Mouse (Mus musculus) B cell, adult 2 months (primary cell): Measurements from ENCODE around the gene Fermt2.

Experiments used
- DNase-seq, 2 experiments: peaks; one replicate each; pipeline ENCODE4 v3.0.0; 2022

Fermt2 gene

GRCm38 (mm10) chr14:45462875-45463475 is 66.9 kb downstream of the Fermt2 start:
- DNase-seq: no peak

GRCm38 (mm10) chr14:45462374-45462773 is 67.5 kb downstream of the Fermt2 start:
- DNase-seq: no peak

- DNase-seq: no peak
These were observed 68.0 kb downstream of the Fermt2 start for GRCm38 (mm10) chr14:45461945-45462344.

GRCm38 (mm10) chr14:45460491-45460890 is 69.4 kb downstream of the Fermt2 start:
- DNase-seq: no peak

GRCm38 (mm10) chr14:45459877-45460276 is 70.0 kb downstream of the Fermt2 start:
- no peak for DNase-seq

- no peak for DNase-seq
These were observed 72.9 kb downstream of the Fermt2 start for GRCm38 (mm10) chr14:45457003-45457402.

GRCm38 (mm10) chr14:45456502-45456846 is 73.4 kb downstream of the Fermt2 start:
- DNase-seq: no peak

- no peak for DNase-seq
These were observed 74.0 kb downstream of the Fermt2 start for GRCm38 (mm10) chr14:45455651-45456501.

GRCm38 (mm10) chr14:45453538-45454233 is 76.2 kb downstream of the Fermt2 start:
- no peak for DNase-seq

- DNase-seq: no peak
These were observed 76.9 kb downstream of the Fermt2 start for GRCm38 (mm10) chr14:45452861-45453512.

GRCm38 (mm10) chr14:45452148-45452547 is 77.8 kb downstream of the Fermt2 start:
- no peak for DNase-seq

- DNase-seq: no peak
These were observed 78.8 kb downstream of the Fermt2 start for GRCm38 (mm10) chr14:45451090-45451489.

GRCm38 (mm10) chr14:45446777-45447176 is 83.1 kb downstream of the Fermt2 start:
- DNase-seq: no peak

- DNase-seq: no peak
These were observed 84.5 kb downstream of the Fermt2 start for GRCm38 (mm10) chr14:45445445-45445844.

- DNase-seq: no peak
These were observed 85.0 kb downstream of the Fermt2 start for GRCm38 (mm10) chr14:45444870-45445269.

GRCm38 (mm10) chr14:45442781-45443560 is 86.9 kb downstream of the Fermt2 start:
- no peak for DNase-seq

GRCm38 (mm10) chr14:45441291-45441690 is 88.6 kb downstream of the Fermt2 start:
- DNase-seq: no peak

GRCm38 (mm10) chr14:45439387-45439786 is 90.5 kb downstream of the Fermt2 start:
- DNase-seq: no peak

- no peak for DNase-seq
These were observed 91.0 kb downstream of the Fermt2 start for GRCm38 (mm10) chr14:45438931-45439275.

GRCm38 (mm10) chr14:45438250-45438930 is 91.5 kb downstream of the Fermt2 start:
- no peak for DNase-seq

GRCm38 (mm10) chr14:45434220-45434619 is 95.7 kb downstream of the Fermt2 start:
- no peak for DNase-seq

GRCm38 (mm10) chr14:45432003-45432402 is 97.9 kb downstream of the Fermt2 start:
- DNase-seq: peak; percentile 35 to 41
